Mouse (Mus musculus) natural killer cell, adult 2 months (primary cell): ENCODE results near the gene Zbtb7a.
A peak's percentile ranks its signal among the peaks of the same experiment; 100 is the strongest.

Experiments used
- DNase-seq, 2 experiments: peaks; one replicate each; pipeline ENCODE4 v3.0.0; 2022; ENCODE audit warnings: low spot score in 2 of 2

Gene Zbtb7a

DNA sequence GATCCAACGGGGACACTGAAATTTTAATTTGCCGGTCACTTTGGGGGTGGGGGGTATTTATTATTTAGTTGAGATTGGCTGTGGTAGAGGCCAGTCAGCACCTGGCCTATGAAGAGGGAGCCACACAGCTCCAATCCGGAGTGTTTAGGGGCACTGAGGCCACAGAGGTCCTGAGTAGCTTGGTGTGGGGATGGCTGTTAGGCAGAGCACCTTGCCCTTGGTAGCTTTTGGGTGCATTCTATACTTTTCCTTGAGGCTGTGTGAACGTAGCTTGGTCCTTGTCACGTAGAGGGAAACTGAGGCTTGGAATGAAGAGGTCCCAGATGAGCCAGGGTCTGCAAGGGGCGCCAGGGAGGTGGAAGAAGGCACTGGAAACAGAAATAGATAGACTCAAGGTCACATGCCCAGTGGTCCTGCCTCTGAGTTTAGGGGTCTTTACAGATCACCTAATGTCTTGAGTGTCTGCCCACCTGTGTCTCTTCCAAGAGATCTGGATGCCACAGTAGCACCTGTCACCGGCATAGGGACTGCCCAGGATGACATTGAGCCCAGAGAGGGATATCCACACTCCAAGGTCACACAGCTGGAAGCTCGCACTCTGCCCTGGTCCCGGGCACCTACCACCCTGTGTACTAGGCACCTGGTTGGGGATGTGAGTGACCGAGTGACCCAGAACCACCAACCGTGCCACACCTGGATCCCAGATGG lies 4.0 kb downstream of the Zbtb7a start:
- DNase-seq, result no peak

DNA sequence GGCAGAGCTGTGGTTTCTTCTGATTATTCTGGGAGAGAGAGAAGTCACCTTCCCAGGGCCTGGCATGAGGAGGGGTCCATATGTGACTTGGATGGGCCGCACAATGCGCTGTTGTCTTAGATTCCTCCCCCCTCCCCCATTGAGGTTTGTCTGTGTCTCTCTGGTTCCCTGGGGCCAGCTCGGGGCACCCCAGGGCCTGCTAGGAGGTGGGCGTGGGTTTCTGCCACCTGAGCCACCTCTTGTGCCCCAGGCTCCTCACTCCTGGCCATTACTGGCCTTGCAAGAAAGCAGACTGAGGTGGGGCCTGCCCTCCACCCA lies 4.5 kb downstream of the Zbtb7a start:
- DNase-seq, result no peak

DNA sequence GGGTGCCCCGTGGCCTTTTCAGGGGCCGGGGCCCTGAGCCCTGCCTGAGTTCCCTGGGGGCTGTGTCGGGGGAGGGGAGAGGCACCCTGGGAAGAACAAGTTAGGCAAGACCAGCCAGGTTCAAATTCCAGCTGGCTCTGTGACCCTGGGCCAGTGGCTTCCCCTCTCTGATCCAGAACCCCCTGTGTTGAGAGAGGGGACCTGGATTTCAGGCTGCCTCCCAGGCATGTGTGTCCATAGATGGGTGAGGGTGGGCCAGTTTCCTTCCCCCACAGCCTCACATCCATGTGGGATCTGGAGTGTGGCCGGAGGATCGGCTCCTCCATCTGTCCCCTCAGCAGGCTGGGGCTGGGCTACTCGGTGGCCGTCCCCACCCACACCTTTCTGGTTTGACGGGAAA lies 5.0 kb downstream of the Zbtb7a start:
- DNase-seq, result no peak

DNA sequence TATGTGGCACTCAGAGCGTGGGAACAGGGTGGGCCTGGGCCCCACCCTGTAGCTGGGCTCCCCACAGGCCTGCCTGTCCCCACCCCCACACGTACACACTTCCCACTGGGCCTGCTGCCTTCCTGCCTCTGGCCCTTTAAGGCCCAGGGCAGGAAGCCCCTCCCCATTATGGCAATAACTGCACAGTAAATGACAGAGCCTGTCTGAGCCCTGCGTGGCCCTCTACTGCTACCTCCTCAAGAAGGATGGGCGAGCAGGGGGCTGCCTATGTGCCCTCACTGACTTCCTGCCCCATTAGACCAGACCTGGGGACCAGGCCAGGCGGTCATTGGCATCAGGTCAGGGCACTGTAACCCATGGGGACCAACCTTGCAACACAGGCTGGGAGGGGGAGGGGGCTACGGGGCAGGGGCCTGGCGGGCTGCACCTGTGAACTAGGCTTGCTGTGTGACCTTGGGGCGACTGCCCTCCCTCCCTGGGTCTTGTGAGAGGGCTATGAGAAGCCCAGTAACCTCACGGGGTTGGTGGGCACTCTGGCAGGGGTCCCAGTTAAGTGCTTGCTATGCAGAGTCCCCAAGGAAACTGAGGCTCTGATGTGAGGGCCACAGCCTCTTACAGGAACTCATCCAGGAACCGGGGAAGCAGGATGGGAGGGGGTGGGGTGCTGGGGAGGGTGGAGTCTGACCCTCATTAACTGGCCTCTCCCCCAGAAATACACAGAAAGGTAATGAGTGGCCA lies 5.9 kb downstream of the Zbtb7a start:
- DNase-seq, result no peak

DNA sequence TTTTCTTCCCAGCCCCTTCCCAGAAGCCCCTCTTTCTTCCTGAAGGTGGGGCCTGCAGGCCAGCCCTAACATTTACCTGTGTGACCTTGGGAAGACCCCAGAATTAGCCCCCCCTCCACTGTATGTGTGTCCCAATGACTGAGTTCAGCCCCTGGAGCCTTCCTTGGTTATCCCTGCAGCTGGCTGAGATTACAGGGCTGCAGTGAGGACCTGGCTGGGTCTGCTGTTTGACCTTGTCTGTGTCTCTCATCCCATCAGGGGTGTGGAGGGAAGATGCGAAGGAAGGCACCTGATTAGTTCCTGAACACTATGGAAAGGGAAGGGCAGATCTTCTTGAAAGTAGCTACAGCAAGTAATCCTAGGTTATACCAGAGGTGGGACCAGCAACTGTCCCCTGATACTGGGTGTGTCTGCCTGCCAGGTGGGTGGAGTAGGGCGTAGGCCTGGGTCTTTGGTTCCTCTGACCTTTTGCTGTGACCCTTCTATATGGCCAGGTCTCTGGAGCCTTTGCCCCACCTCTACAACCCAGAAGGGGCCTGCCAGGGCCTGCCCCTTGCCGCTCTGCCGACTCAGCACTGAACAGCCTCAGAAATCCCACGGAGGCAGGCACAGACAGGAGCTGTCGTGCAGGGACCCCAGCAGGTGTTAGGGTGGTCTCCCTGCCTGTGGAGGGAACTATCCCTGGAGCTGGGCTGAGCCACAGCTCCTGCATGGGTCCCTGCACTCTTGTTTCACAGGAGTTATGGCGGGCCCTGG lies 6.6 kb downstream of the Zbtb7a start:
- no peak for DNase-seq

DNA sequence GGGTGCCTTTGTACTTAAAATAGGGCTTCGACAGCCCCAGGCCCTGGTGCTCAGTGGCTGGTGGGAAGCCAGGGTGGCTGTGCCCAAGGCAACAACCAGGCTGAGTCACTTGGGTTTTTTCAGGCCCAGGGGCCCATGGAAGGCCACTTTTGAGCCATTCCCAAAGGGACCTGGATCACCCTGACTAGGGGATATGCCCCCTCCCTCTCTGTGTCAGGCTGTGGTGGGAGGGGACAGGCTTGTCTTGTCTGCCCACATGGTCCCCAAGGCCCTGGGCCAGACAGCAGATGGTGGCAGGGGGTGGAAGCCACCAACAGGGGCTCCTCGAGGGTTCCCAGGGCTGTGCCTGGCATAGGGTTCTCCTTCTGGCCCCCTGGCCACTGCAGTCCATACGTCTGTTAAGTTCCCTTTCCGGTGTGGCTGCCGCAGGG lies 7.5 kb downstream of the Zbtb7a start:
- no peak for DNase-seq

DNA sequence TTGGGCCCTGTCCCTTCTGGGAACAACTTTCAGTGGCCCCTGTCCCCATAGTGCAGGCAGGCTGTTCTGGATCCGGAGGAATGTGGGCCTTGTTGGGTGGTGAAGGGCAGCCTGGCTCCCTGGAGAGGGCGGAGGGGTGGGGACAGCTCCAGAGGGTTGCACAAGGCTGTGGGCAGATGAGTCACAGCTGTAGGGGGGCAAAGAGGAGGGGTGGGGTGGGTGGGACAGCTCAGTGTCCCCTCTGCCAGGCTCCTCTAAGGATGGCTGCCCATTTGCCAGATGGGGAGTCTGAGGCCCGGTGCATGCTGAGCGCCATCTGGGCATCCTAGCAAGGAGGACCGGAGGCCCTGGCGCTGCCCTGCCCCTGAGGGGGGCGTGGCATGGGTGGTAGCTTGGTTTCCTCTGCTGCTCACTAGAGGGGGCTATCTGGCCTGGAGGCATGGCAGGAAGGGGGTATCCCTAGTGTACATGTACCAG lies 8.2 kb downstream of the Zbtb7a start:
- no peak for DNase-seq

DNA sequence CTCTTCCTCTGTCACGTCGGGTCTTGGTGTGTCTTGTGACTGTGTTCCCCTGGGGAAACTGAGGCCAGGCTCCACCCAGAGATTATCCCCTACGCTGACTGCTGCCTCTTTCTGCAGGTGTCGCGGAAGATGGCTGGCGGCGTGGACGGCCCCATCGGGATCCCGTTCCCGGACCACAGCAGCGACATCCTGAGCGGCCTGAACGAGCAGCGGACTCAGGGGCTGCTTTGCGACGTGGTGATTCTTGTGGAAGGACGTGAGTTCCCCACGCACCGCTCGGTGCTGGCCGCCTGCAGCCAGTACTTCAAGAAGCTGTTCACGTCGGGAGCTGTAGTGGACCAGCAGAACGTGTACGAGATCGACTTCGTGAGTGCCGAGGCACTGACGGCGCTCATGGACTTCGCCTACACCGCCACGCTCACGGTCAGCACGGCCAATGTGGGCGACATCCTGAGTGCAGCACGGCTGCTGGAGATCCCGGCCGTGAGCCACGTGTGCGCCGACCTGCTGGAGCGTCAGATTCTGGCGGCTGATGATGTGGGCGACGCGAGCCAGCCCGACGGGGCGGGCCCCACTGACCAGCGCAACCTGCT lies 8.9 kb downstream of the Zbtb7a start:
- no peak for DNase-seq

DNA sequence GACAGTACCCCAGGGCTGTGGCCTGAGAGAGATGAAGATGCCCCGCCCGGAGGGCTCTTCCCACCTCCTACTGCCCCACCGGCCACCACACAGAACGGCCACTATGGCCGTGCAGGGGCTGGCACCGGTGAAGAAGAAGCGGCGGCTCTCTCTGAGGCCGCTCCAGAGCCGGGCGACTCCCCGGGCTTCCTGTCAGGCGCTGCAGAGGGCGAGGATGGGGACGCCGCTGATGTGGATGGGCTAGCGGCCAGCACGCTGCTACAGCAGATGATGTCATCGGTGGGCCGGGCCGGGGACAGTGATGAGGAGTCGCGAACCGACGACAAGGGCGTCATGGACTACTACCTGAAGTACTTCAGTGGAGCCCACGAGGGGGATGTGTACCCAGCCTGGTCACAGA lies 9.6 kb downstream of the Zbtb7a start:
- no peak for DNase-seq

DNA sequence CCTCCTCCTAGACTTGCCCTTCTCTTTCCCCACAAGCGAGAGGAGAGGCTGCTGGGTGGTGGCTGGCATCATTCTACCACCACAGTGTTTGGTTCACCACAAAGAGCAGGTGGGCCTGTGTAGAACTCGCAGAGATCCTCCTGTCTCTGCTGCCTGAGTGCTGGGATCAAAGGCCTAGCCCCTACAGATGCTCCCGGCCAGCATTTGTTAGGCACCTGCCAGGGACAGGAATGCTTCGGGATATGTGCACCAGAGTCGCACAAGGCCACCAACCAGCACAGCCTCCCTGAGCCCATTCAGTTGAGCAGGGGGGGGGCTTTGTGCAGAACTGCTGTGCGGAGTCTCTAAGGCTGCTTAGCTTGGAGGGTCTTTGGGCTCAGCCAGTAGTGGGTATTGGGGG lies 10.3 kb downstream of the Zbtb7a start:
- DNase-seq, result no peak

DNA sequence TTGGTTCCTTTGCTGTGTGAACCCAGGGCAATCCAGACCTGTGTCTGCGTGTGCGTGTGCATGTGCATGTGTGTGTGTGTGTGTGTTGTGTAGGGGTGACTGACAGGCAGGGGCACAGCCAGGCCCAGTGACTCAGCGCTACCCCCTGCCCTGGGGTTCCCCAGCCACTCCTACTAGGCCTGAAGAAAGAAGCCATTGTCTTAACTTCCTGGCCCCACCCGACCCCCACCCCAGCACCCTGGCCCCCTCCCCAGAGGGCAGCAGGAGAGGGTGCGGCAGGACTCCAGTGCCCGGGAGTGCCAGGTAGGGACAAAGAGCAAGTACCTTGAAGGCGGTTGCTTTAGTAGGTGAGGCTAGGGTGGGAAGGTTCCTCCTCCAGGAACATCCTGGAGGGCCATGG lies 10.8 kb downstream of the Zbtb7a start:
- no peak for DNase-seq

DNA sequence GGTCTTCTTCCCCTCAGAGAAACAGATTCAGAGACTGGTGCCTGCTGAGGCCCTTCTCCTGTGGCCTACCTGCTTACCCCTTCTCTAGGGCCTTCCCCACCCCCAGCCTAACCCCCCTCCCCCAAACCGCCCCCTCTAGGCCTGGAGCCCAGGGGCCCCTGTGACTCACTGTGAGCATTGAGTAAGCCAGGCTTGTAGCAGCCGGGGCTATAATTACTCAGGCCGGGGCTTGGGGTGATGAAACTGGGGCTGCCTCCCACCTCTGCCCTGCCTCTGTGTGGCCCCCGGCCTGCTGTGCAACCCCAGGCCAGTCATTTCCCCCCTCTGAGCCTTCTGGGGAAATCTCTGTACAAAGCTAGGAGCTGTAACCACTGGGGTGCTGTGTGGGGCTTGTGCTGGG lies 11.3 kb downstream of the Zbtb7a start:
- no peak for DNase-seq

DNA sequence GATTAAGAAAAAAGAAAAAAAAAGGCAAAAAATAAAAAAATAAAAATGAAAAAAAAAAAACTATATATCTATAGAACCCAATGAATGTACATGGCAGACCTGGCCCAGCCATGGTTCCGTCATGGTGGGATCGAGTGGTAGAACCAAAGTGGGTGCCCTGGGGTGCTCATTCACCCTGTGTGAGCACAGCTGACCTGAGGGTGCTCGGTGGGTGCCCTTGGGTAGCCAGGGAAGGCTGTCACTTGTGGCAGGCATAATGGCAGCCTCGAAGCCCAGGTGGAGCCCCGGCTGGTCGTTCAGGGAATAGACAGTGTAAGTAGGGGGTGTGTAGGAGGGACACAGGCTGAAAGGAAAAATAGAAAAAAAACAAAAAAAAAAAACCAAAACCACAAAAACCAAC lies 16.2 kb downstream of the Zbtb7a start:
- no peak for DNase-seq

DNA sequence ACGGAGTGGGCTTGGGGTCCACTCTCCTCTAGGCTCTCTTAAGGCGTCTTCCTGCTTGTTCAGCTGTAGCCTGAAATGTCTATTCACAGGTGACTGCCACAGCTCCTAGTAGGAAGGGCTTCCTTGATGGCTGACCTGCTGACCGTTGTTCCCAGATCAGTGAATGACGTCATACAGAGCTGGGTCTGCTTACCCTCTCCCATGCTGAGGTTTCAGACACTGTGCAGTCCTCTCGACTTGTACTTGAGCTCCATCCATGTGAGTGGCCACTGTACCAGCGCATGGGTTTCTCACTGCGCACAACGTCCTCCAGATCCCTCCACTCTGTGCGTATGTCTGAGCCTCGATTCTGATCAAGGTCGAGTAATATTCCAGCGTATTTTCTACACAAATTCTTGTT lies 17.6 kb downstream of the Zbtb7a start:
- DNase-seq, result no peak

DNA sequence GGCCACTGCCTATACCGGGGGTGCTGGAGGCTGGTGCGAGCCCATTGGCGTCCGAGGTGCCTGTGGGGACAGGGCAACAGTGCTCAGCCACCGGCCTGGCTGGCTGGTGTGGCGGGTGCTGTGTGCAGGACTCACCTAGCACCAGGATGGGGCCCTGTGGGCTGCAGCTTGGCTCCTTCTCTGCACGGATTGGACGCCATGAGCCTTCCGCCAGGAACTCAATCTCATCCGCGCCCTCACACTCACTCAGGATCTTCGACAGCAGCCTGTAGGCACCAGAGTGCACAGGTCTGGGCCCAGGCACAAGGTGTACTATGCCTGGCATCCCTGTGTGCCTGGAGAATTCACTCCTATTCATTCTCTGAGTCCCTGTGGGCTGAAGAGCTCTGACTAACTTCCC lies 19.3 kb downstream of the Zbtb7a start:
- DNase-seq, result no peak

DNA sequence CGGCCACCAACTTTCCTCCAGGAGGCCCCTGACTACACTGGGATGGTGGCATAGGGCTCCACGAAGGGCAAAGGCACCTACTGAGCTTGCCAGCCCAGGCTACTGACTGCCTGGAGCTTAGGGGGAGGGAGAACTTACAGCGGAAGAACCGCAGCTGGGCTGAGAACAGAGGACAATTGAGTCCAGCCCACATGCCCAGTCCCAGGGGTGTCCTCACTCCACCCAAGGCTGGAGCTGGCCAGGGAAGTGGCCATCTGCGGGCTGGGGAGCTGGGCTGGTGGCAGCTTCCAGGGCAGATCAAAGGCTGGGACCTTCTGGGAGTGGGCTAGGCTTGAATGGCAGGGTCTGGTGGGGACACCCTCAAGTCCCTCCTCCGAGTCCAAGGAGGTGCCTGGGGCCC lies 19.7 kb downstream of the Zbtb7a start:
- no peak for DNase-seq

DNA sequence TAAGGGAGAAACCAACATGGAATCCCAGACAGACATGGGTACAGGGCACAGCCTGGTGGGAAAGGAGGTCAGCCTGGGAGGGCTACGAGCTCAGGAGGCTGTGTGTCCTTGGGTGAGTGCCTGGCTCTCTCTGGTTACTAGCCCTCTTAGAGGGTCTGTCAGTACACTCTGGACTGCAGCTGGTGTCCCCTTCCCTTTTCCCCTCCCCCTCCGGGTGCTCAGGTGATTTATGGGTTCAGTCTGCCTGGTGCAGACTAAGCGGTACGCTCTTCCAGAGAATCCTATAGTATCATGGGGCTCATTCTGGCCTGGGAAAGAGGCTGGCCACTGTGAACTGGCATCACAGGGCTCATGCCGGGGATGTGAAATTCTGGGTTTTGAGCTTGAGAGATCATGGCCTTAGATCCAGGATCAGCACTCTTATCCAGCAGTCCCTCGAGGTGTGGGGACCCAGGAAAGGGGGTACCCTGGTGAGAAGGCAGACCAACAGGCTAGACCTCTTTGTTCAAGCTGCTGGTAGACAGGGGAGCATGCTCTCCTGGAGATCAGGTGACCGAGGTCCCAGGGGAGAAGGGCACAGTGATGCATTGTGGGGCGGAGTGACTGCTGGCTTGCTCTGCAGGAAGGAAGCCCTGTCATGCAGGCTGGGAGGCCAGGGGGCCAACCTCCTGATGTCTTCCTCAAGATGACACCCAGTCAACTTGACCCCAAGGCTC lies 26.7 kb downstream of the Zbtb7a start:
- peak in 1 of 2 experiments; percentile 92 for DNase-seq

DNA sequence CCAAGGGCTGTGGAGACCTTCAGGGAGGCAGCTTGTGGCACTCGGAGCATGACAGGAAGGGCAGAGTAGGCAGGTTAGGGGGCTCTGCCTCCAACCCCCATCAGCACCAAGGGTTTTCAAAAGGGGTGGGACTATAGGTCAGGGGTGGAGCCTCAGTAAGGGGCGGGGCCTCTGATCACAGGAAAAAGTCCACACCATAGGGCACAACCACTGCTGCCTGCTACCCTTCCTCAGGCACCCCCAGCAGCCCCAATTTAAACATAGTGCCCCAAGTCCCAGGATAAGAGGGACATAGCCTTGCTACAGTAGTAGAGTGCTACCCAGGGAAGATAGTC lies 27.3 kb downstream of the Zbtb7a start:
- no peak for DNase-seq

DNA sequence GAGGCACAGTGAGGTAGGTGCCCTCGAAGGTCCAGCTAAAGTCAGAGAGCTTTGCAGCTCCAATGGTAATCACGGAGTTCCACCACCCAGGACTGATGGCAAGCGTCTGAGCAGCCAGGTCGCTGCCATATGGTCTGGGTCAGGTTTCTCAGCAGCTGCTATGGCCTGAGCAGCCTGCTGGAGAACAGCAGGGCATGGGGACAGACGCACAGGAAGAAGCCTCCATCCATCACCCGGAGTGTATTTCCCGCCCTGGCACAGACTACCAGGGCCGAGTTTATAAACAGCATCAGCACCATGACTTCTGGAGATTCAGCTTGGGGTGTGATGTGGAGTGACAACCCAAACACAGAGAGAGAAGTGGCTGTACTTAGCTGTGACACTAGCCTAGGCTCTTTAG lies 30.1 kb downstream of the Zbtb7a start:
- DNase-seq, result no peak

DNA sequence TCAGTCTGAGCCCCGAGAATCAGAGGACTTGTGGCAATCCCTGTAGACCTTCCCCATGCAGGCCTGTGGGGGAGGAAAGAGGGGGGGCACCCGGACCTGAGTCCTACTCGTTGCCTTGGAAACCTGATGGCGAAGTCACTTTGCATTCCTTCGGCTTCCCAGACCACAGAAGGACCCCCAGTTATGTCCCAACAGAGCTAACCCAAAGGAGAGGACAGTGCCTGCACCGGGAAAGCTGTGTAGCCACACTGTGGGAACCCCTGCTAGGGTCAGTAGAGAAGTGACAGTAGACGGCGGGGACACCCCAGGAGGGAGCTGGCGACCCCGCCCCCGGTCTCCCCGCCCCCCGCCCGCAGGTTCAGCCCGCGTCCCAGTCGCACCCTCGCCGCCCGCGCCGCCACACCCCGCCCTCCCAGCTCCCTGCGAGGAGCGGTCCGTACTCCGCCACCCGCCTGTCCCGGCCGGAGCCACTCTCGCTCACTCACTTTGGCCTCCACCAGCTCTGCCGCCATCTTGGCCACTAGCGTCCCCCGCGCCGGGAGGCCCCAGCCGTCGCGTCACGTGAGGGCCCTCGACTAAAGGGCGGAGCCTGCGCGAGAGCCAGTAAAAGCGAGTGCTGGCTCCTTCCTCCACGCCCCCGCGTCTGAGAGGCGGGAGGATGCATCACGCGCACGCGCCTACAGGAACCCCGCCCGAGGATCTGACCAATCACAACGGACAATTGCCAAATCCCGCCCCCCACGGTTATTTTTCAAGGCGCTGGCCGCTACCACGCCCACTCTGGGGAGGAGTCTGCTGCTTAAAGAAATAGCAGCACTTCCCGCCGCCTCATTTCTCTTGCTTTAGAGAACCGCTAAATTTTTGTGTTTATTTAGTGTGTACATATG lies 32.4 kb downstream of the Zbtb7a start, which contains the start of gene Pias4:
Gene Pias4, minus strand, starts transcription at position 724 of the 887 bp plus-strand sequence.
- DNase-seq, result peak; percentile 100

DNA sequence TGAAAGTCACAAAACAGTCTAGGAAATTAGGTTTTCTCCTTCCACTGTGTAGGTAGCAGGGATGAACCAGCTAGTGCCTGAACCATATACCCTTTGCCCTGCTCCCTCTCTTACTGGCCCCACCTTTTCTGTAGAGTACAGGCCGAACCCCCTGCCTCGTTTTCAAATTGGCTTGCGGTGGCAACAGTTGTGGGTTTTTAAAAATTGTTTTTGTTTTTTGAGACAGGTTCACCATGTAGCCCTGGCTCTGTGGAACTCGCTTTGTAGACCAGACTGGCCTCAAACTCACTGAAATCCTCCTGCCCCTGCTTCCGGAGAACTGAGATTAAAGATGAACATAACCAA lies 33.0 kb downstream of the Zbtb7a start:
- no peak for DNase-seq
